Mouse (Mus musculus) testis, postnatal 10 days (tissue): Measurements from ENCODE around the gene Blm.

Source experiments
- DNase-seq: peaks from one replicate; pipeline ENCODE4 v3.0.0; 2021; ENCODE audit warnings: low spot score

The Blm gene

GRCm38 (mm10) chr7:80535009-80535744 is at the start of gene Blm:
TSS of gene Blm (minus strand) at chr7:80535119.
- DNase-seq: peak; percentile 98

GRCm38 (mm10) chr7:80583981-80584380 is 49.1 kb upstream of the Blm start:
- DNase-seq: no peak

DNA sequence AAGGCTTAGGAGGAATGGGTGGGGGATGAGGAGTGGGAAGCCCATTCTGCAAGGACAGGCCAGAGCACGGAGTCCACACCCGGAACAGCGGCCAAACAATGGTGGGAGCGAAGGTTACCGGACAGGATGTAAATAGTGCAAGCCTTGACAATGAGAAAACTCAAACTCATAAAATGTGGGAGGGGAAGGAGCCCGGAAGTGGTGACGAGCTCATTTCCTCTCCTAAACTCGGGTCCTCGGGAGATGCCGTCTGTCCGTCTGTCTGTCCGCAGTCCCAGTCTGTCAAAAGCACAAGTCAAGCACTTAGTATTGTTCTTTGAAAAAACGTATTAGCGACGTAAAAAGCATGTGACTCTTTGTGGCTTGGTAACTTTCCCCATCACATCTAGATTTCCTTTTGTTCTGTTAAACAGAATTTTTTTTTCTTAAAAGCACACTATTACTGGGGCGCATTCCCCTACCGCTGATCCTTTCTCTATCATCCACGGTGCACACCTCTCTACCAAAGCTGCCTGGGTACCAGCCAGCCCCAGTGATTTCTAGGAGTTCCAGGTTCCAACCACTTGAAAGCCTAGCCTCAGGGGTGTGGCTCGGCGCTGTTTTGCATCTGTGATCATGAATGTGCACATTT is 48.0 kb upstream of the Blm start:
- no peak for DNase-seq

- DNase-seq: peak; percentile 64
Measured at GRCm38 (mm10) chr7:80580368-80580767, 45.4 kb upstream of the Blm start.

- DNase-seq: no peak
Measured at GRCm38 (mm10) chr7:80577417-80577980, 42.6 kb upstream of the Blm start.

GRCm38 (mm10) chr7:80576626-80577025 is 41.7 kb upstream of the Blm start:
- DNase-seq: no peak

GRCm38 (mm10) chr7:80575750-80576149 is 40.8 kb upstream of the Blm start:
- DNase-seq: no peak

DNA sequence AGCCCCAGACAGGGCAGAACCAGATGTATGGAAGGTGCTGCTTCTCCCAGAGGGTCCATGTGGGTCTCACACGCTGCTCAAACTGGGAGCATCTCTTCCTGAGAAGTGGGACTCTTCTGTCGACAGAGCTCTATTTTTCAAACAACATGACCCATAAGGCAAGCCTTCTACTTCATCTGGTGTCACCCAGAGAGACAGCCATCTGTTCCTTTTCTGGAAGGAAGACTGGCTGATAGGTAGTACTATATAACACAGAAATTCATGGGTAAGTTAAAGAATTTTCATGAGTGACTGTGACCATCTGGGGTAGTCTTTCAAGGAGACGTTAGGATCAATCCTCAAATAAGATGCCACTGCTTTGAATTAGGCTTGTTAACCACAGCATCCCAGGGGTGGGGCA is 38.2 kb upstream of the Blm start:
- no peak for DNase-seq

DNA sequence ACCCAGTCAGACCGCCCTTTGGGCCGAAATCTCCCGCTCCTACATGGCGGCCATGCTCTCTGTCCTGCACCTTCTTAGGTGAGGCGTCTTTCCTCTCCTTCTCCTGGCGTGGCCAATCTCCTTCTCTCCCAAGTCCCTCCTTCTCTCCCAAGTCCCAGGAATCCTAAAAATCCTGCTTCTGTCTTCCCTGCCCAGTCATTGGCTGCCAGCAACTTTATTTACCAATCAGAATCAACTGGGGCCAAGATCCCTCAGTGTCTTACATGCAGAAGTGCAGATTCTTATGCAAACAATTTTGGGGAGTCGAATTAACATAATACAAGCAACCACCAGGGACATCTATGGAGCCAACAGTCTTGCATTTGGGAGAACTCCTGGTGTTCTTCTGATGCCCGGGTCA is 33.1 kb upstream of the Blm start:
- DNase-seq: no peak

GRCm38 (mm10) chr7:80561931-80562330 is 27.0 kb upstream of the Blm start:
- no peak for DNase-seq

DNA sequence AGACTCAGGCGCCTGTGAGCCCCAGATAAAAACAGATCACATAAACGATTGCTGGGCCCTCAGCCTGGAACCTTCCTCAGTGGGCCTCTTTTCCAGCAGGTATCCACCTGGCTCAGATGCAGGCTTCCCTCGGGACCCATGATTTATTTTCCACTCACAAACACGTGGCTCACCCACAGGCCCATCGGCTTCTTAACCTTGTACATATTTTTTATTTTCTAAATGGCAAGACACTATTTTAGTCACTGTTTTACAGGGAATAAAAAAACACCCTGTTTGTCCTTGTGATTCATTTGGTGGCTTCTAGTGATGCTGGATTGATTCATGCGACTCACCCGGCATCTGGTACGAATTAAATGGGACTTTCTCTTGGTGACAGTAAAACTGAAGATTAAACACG is 26.4 kb upstream of the Blm start:
- no peak for DNase-seq

DNA sequence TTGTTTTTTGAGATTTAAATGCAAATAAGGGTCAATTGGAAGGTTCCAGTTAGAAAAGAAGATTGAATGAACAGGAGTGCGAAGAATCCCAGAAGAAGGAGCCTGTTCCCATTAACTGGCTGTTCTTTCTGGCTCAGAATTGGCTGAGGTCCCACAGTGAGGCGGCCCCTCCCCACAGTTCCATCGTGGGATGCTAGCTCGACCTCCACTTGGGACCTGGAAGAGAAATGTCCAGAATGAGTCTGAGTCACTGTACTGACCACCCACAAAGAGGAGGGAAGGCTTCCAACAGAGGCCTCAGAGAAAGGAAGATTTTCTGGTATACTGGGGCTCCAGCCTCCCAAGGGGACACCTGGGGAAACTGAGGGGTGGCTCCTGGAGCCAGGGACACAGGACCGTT is 23.7 kb upstream of the Blm start:
- DNase-seq: peak; percentile 72

GRCm38 (mm10) chr7:80558101-80558500 is 23.2 kb upstream of the Blm start:
- DNase-seq: no peak

DNA sequence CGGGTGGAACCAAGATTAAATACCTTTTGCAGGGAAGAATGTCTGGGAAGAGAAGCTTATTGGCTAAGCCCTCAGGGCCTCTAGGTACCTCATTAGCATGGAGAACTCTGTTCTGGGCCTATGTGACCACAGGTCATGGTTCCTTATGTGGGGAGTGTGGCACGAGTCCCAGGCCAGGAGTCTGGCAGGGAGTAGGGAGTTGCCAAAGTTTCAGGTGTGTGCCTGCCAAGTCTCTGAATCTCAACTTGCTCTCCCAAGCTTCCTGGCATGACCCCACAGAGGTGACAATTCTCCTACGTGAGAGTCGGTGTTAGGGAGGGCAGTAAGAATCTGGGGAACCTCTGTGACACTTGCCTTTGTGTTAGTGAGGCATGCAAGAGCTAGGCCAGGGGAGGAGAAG is 22.2 kb upstream of the Blm start:
- no peak for DNase-seq

GRCm38 (mm10) chr7:80556166-80556565 is 21.2 kb upstream of the Blm start:
- DNase-seq: peak; percentile 83

- DNase-seq: no peak
Measured at GRCm38 (mm10) chr7:80555146-80555545, 20.2 kb upstream of the Blm start.

GRCm38 (mm10) chr7:80554180-80555021 is 19.5 kb upstream of the Blm start:
- DNase-seq: peak; percentile 59

- DNase-seq: no peak
Measured at GRCm38 (mm10) chr7:80548513-80549260, 13.8 kb upstream of the Blm start.

- no peak for DNase-seq
Measured at GRCm38 (mm10) chr7:80542139-80542831, 7.4 kb upstream of the Blm start.

DNA sequence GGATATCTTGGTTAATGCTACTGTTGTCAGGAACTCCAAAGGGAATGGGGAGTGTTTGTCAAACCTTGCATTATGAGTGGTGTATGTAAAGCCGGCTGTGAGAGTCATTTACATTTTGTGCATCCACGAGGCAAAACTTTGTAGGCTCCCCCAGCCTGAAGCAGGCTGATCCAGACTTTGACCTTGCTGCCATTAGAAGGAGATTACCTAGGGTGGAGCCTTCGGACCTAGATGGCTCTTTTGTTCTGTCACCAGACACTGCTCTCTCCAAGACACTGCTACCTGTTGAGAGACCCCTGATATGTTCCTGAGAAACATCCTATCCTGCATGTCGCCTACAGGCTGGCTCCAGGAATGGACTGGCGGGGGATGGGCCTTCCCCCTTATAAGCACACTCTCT is 4.7 kb upstream of the Blm start:
- DNase-seq: no peak

GRCm38 (mm10) chr7:80534291-80535008 is 469 bp downstream of the Blm start:
- no peak for DNase-seq
